Mouse (Mus musculus) heart, embryonic 10.5 days (tissue): Measurements from ENCODE around the gene Nat9. TPM values are rescaled to one million over a fixed set of nuclear protein-coding genes. Genes with fewer than 3 reads are reported as not detected.
A peak's percentile ranks its signal among the peaks of the same experiment; 100 is the strongest.

Experiments used
- DNase-seq: peaks from one replicate; pipeline ENCODE4 v3.0.0-alpha.2; 2017; ENCODE audit warnings: low spot score
- H3K27ac ChIP-seq: fragments of 300-500 bp; sonication (generic); 2 replicates; pipeline ENCODE4 v1.5.1; 2016; ENCODE audit warnings: mild to moderate bottlenecking
- H3K27me3 ChIP-seq: fragments of 300-500 bp; sonication (generic); 2 replicates; pipeline ENCODE4 v1.6.1; 2016; ENCODE audit warnings: mild to moderate bottlenecking; ENCODE audit not compliant: poor library complexity, insufficient read depth, severe bottlenecking
- H3K36me3 ChIP-seq: fragments of 300-500 bp; sonication (generic); 2 replicates; pipeline ENCODE4 v1.6.1; 2016; ENCODE audit warnings: mild to moderate bottlenecking, moderate library complexity
- H3K4me1 ChIP-seq: fragments of 300-500 bp; sonication (generic); 2 replicates; pipeline ENCODE4 v1.6.1; 2016; ENCODE audit warnings: mild to moderate bottlenecking
- H3K4me3 ChIP-seq: fragments of 300-500 bp; sonication (generic); 2 replicates; pipeline ENCODE4 v1.5.1; 2016; ENCODE audit warnings: mild to moderate bottlenecking, moderate library complexity
- H3K9me3 ChIP-seq: fragments of 300-500 bp; sonication (generic); 2 replicates; pipeline ENCODE4 v1.6.1; 2016; ENCODE audit warnings: mild to moderate bottlenecking, moderate library complexity
- WGBS: fragments of 180-500 bp; shearing (Covaris S2); methylation state at CpG from one replicate; pipeline ENCODE4 v1.1.7; 2016; 5-methylcytosine and 5-hydroxymethylcytosine counted together
- polyA plus RNA-seq: library from polyadenylated mRNA; unstranded; fragments of >200 nt; fragmentation: Nextera tagmentation; extraction: Ambion mirVana; gene quantifications from 2 replicates; pipeline ENCODE4 v1.2.1, GENCODE M21; 2016

Gene Nat9
- polyA plus RNA-seq, 1 experiment from 2014 or later = 17.0 TPM

DNA sequence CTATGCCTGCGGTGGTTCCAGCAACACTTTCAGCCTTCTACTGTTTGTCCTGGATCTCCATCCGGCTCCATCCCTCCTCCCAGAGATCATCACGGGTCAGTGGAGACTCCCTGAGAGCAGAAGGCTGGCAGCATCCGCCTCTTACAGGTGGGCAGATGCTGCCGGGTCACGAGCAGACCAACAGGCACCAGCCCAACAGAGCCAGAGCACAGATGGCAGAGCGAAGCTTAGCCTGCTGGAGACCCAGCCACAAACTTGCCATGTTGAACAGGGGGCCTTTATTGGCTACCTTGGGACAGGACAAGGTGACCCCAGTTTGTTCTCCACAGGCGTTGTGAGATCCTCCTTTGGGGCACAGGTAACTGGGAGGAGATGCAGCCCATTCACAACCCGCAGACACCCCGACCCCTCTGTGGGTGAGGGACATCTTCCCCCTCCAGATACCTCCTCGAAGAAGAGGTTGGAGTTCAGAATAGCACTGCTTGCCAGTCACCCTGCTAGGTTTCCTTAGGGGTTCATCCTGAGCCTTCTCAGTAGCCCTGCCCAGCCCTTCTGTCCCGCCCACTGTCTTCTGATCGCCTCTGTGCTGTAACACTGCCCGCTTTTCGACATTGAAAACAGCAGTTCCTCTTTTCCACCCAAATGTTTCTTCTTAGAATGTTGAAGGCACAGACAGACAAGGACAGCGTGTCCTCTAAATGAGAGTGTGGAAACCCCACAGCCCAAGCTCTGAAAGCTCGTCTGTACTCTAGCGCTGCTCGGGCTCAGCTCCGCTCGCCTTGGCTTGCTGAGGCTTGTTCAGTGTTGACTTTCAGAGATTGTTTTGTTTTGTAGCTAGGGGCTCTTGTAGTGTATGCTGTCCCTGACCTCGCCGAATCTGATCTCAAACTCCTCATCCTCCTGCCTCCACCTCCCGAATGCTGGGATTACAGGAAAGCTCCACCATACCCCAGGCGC is 21.4 kb upstream of the Nat9 start:
- 79% methylated on average over 25 of the region's 25 CpGs for WGBS
- peaks cover 61% of the 10 kb centered on the region for H3K4me1 ChIP-seq
- peak overlapping the region; percentile 24; the same call in 1 of the 2 replicates for H3K27ac ChIP-seq
- DNase-seq = no peak
- peaks cover 19% of the 10 kb centered on the region for H3K27me3 ChIP-seq
- H3K4me3 ChIP-seq = no peak overlapping the region
- peaks cover 30% of the 10 kb centered on the region for H3K36me3 ChIP-seq
- H3K9me3 ChIP-seq = no peaks in the 10 kb centered on the region

DNA sequence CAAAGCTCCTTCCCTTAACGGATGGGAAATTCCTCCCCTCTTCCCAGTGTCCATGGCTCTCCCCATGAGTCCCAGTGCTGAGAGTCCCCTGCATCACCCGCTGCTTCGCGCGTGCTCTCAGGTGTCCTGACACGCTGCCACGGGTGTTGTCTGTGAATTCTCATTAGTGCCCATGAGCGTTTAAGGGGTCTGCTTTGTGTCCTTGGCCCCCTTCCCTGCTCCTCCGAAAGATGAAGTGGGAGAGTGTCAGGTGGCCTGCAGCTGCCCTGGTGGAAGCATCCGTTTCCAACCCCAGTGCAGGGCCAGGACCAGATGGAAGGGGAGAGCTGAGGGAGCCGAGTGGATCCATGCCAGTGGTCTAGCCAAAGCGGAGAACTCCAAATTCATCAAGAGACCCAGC is 20.5 kb upstream of the Nat9 start:
- no peak overlapping the region for H3K4me3 ChIP-seq
- peaks cover 19% of the 10 kb centered on the region for H3K27me3 ChIP-seq
- H3K36me3 ChIP-seq = peaks cover 33% of the 10 kb centered on the region
- no peaks in the 10 kb centered on the region for H3K9me3 ChIP-seq
- 84% methylated on average over 12 of the region's 12 CpGs for WGBS
- H3K27ac ChIP-seq = no peak overlapping the region
- DNase-seq = no peak
- H3K4me1 ChIP-seq = peaks cover 55% of the 10 kb centered on the region

DNA sequence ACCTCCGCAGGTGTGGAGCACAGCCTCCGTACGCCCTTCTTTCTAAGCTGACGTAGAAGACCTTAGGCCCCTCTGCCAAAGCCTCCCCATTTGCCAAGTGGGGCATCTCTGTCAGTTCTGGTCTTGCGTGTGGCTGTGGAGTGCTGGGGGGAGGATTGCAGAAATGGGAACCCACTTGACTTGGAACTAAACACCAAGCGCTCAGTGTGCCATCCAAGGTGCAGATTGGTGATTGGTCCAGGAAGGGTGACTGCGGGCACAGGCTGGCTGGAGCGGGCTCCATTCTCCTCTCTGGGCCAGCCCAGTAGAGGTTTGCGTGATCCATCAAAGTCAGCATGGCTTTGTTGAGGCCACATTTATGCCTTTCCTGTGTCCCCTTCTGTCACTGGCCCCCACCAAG is 15.1 kb upstream of the Nat9 start:
- Histone ChIP-seq H3K4me1 (peaks cover 23% of the 10 kb centered on the region; the same call in 1 of the 2 replicates), H3K27me3 (peaks cover 43% of the 10 kb centered on the region), H3K4me3 (no peak overlapping the region), H3K9me3 (no peaks in the 10 kb centered on the region), H3K27ac (no peak overlapping the region), H3K36me3 (peaks cover 43% of the 10 kb centered on the region)
- DNase-seq = no peak
- WGBS = 92% methylated on average over 9 of the region's 9 CpGs

DNA sequence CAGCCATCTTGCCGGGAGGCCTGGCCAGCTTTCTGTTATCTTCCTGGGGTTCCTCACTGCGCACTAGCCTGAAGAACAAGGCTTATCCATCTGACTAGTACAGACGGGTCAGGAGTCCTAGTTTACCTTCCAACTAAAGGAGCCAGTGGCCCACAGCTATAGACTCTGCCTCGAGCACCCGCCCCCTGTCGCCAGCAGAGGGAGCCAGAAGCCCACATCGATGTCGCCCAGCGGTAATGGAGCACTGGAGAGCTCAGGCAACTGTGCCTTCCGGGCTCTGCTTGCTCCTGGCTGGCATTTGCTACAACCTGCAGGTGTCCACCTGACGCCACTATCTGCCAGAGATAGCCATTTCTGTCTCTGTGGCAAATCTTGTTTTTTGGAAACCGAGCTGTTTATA is 14.7 kb upstream of the Nat9 start:
- Histone ChIP-seq H3K27me3 (peaks cover 43% of the 10 kb centered on the region), H3K4me3 (no peak overlapping the region), H3K4me1 (peaks cover 26% of the 10 kb centered on the region), H3K36me3 (peaks cover 43% of the 10 kb centered on the region), H3K9me3 (no peaks in the 10 kb centered on the region), H3K27ac (no peak overlapping the region)
- 13% methylated on average over 12 of the region's 12 CpGs for WGBS
- peak; percentile 91 for DNase-seq

DNA sequence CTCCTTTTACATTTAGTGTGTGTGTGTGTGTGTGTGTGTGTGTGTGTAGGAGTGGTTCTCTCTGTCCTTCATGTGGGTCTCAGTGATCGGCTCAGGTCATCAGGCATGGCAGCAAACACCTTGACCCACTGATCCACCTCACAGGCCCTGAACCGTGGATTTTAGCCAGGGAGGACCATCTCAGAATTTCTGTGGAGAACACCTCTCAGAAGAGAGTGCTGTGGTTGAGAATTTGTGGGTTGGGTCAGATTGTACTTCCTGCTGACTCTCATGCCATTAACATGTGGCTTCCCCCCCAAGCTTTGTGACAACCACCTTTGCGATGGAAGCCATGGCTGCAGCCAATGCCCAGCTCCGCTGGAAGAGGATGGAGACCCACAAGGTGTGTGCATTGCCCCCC is 12.9 kb upstream of the Nat9 start:
- Histone ChIP-seq H3K4me1 (peaks cover 32% of the 10 kb centered on the region), H3K9me3 (no peaks in the 10 kb centered on the region), H3K36me3 (peaks cover 26% of the 10 kb centered on the region), H3K27me3 (peaks cover 32% of the 10 kb centered on the region), H3K4me3 (no peak overlapping the region), H3K27ac (no peak overlapping the region)
- DNase-seq = no peak
- WGBS = 89% methylated on average over 4 of the region's 4 CpGs

DNA sequence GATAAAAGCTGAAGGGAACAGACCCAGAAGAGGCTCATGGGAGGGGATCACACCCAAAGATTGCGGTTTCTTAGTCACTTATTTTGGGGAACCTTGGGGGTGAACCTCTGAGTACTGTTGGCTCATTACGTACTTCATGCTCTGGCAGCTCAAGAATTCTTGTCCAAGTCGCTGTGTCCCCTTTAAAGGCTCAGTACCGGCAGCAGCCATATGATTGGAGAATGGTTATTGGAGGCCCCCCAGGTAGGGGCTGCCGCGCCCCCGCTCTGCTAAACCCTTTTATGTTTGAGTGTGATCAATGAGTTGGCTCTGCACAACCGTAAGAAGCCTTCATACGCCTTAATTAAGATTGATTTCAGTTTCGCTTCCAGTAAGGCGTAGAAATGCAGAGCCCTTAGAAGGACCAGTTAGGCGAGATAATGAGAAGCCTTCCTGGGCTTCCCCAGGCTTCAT is 11.3 kb upstream of the Nat9 start:
- H3K27me3 ChIP-seq = peaks cover 32% of the 10 kb centered on the region
- WGBS = 58% methylated on average over 12 of the region's 12 CpGs
- DNase-seq = no peak
- H3K36me3 ChIP-seq = peaks cover 20% of the 10 kb centered on the region
- peaks cover 43% of the 10 kb centered on the region for H3K4me1 ChIP-seq
- no peaks in the 10 kb centered on the region for H3K9me3 ChIP-seq
- no peak overlapping the region for H3K27ac ChIP-seq
- no peak overlapping the region for H3K4me3 ChIP-seq

DNA sequence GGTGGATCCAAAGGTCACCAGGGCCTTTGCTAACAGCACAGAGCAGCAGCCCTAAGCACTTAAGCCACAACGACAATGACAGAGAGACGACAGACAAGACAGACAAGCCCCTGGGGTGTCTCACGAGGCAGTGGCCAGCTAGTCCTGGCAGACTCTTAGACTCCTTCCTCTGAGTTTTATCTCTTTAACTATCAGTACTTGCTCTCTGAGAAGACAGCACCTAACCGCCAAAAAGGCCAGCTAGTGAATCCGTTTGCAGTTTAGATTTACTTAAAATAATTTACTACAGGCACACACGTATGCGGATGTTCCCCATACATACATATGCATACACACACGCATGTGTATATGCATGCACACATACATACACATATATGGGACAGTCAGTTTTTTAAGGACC is 9.9 kb upstream of the Nat9 start:
- no peak overlapping the region for H3K4me3 ChIP-seq
- 0 out of 2 replicates have a peak overlapping the region, but pooled peaks have one; percentile 22 for H3K27ac ChIP-seq
- peaks cover 14% of the 10 kb centered on the region for H3K36me3 ChIP-seq
- DNase-seq = no peak
- peaks cover 45% of the 10 kb centered on the region for H3K4me1 ChIP-seq
- H3K27me3 ChIP-seq = peaks cover 18% of the 10 kb centered on the region
- 49% methylated on average over 8 of the region's 8 CpGs for WGBS
- no peaks in the 10 kb centered on the region for H3K9me3 ChIP-seq

DNA sequence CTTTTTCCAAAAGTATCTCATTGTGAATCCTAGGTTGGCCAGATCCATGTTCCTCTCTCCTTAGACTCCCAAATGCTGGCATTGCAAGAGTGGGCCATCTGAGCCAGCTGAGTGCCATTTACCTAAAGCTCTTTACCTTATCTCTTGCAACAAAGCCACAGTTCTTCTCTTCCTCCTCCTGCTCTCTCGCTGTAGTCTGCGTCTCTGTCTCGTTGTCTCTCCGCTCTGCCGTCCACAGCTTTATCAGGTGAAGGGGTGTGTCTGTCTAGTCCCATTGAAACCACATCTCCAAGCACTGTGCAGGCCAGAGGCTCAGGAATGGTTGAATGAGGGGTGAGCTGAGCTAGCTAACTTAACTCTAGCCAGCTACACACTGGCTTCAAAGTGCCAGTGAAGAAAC is 8.3 kb upstream of the Nat9 start:
- peaks cover 16% of the 10 kb centered on the region for H3K36me3 ChIP-seq
- H3K4me1 ChIP-seq = peaks cover 52% of the 10 kb centered on the region
- no peak for DNase-seq
- H3K4me3 ChIP-seq = no peak overlapping the region
- H3K27ac ChIP-seq = no peak overlapping the region
- H3K27me3 ChIP-seq = peaks cover 11% of the 10 kb centered on the region
- WGBS = 13% methylated on average over 5 of the region's 5 CpGs
- no peaks in the 10 kb centered on the region for H3K9me3 ChIP-seq

DNA sequence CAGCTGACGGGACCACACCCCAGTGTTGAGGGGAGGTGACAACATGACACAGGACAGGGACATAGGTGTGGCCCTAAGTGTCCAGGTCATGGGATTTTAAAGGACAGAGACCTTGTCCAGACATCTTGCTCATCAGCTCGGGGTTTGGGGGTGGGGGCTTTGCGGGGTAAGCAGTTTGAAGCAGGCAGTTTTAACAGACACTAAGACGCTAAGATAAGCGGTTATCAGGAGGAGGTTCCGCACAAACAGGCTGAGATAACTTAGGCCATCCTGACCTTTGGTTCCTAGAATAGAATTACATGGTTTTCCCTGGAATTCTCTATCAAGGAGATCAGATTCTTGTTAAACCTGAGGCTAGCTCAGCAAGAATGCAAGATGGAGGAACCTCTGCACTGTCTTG is 7.0 kb upstream of the Nat9 start:
- peaks cover 2% of the 10 kb centered on the region for H3K27me3 ChIP-seq
- no peak overlapping the region for H3K4me3 ChIP-seq
- no peak overlapping the region for H3K27ac ChIP-seq
- H3K36me3 ChIP-seq = peaks cover 20% of the 10 kb centered on the region
- H3K4me1 ChIP-seq = peaks cover 51% of the 10 kb centered on the region
- H3K9me3 ChIP-seq = no peaks in the 10 kb centered on the region
- DNase-seq = no peak
- WGBS = 27% methylated on average over 6 of the region's 6 CpGs

DNA sequence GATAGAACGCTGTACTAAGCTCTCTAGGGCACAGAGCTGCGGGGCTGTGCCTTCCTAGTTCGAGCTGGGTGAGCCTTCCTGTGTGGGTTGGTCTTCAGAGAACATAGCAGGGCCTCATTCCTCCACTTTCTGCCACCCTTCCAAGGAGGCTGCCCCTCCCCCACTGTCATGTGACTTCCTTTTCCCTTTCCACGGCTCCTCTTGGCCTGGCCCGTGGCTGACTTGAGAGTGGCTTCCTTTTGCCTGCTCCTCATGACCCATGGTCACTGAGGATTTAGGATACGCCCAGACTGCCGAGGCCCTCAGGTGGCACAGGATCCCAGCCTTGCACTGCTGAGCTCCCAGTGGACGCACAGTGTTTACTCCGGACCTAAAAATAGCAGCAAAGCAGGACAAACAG is 4.5 kb upstream of the Nat9 start:
- Histone ChIP-seq H3K4me3 (no peak overlapping the region), H3K27ac (peak overlapping the region; percentile 62), H3K36me3 (peaks cover 21% of the 10 kb centered on the region), H3K27me3 (no peaks in the 10 kb centered on the region), H3K4me1 (peaks cover 49% of the 10 kb centered on the region), H3K9me3 (no peaks in the 10 kb centered on the region)
- DNase-seq = no peak
- WGBS = 38% methylated on average over 9 of the region's 9 CpGs

DNA sequence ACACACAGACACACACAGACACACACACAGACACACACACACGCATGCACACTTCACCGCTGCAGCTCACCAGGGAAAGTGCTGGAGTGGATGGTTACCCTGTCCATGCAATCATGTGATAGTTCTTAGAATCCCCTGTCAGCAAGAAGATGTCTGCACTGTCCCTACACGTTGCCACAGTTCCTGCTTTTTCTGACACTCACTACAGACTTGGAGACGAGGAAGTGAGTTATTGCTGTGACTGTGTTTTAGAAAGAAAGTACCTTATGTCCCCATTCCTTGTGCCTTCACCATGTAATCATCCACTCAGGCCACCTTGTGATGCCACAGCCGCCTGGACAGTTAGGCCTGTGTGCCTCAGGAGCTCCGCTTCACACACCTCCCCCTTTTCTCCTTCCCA is 1.6 kb upstream of the Nat9 start:
- no peaks in the 10 kb centered on the region for H3K27me3 ChIP-seq
- H3K4me3 ChIP-seq = no peak overlapping the region
- DNase-seq = no peak
- no peaks in the 10 kb centered on the region for H3K9me3 ChIP-seq
- H3K27ac ChIP-seq = no peak overlapping the region
- peaks cover 21% of the 10 kb centered on the region for H3K36me3 ChIP-seq
- H3K4me1 ChIP-seq = peaks cover 38% of the 10 kb centered on the region
- WGBS = 85% methylated on average over 6 of the region's 6 CpGs

DNA sequence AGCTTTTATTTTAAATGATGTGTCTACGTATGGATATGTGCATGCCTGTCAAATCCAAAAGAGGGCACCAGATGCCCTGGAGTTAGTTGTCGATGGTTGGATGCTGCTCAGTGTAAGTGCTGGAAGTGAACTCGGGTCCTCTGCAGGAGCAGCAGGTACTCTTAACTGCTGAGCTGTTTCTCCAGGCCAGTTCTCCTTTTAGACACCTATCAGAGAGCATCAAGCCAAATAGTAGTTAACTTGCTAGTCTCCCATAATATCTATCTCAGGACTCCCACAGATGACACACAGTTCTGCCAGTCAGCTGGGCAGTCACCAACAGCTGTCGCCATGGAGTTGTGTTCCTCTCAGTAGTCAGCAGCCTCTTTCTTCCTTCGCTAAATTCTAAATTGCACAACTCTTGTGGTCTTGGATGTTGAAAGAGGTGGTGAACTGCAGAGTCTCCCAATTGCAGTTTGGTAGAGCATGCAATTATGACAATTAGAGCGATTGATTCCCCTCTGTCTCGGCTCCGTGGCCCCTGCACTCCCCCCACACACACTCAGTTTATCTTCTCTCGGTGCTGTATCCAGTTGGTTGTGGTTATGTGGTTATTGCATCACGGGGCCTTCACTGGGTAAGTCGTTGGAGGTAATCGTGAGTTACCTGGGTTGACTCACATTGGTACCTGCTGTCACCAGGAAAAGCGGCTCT is 1.0 kb upstream of the Nat9 start:
- Histone ChIP-seq H3K27me3 (no peaks in the 10 kb centered on the region), H3K36me3 (peaks cover 21% of the 10 kb centered on the region), H3K4me1 (peaks cover 38% of the 10 kb centered on the region), H3K9me3 (no peaks in the 10 kb centered on the region), H3K4me3 (no peak overlapping the region), H3K27ac (no peak overlapping the region)
- 88% methylated on average over 13 of the region's 13 CpGs for WGBS
- no peak for DNase-seq

DNA sequence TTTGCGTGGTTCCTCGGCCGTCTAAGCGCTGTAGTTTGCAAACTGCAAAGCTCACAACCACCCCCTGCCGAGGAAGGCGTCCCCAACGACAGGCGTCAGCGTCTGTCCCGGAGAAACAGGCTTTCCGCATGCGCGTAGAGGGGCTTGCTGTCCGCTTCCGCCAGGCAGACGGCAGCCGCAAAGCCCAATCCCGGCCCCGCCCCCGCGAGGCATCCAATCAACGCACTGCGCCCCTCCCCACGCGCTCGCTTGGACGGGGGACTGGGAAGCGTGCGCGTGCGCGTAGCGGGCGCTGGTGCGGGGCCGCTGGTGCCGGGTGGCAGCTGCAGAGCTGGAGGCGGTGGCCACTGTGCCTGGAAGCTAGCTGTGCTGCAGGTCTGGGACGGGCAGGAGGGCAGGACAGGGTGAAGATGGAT is 427 bp downstream of the Nat9 start, which contains the start of gene Tmem104:
Gene Tmem104, plus strand, starts transcription at position 264 of the 416 bp plus-strand sequence.
- peak; percentile 99 for DNase-seq
- WGBS = under 1% methylated on average over 39 of the region's 39 CpGs
- Histone ChIP-seq H3K9me3 (no peaks in the 10 kb centered on the region), H3K27ac (peak within 1 kb of the TSS; percentile 85), H3K4me3 (peak within 1 kb of the TSS; percentile 73), H3K27me3 (no peaks in the 10 kb centered on the region), H3K4me1 (peaks cover 40% of the 10 kb centered on the region), H3K36me3 (peaks cover 21% of the 10 kb centered on the region)
